Mouse (Mus musculus) NIH3T3 (cell line): ENCODE results near the gene Magi1.

Experiments used
- DNase-seq: peaks from one replicate; pipeline ENCODE4 v3.0.0-alpha.2; 2012; ENCODE audit warnings: low read depth

The Magi1 gene

GRCm38 (mm10) chr6:94256982-94257830 lies 26.5 kb downstream of the Magi1 start:
- DNase-seq: peak; percentile 5

GRCm38 (mm10) chr6:94253943-94254342 lies 29.8 kb downstream of the Magi1 start:
- DNase-seq: no peak

- no peak for DNase-seq
These were observed 32.3 kb downstream of the Magi1 start for GRCm38 (mm10) chr6:94251358-94251945.

- no peak for DNase-seq
These were observed 34.4 kb downstream of the Magi1 start for GRCm38 (mm10) chr6:94249286-94249790.

- DNase-seq: peak; percentile 75
These were observed 42.5 kb downstream of the Magi1 start for GRCm38 (mm10) chr6:94241251-94241650.

- no peak for DNase-seq
These were observed 45.1 kb downstream of the Magi1 start for GRCm38 (mm10) chr6:94238643-94239042.

- no peak for DNase-seq
These were observed 46.8 kb downstream of the Magi1 start for GRCm38 (mm10) chr6:94236899-94237298.

GRCm38 (mm10) chr6:94232243-94232785 lies 51.4 kb downstream of the Magi1 start:
- no peak for DNase-seq

- DNase-seq: no peak
These were observed 51.9 kb downstream of the Magi1 start for GRCm38 (mm10) chr6:94231831-94232230.

GRCm38 (mm10) chr6:94231367-94231766 lies 52.4 kb downstream of the Magi1 start:
- no peak for DNase-seq

GRCm38 (mm10) chr6:94230918-94231317 lies 52.8 kb downstream of the Magi1 start:
- DNase-seq: no peak

GRCm38 (mm10) chr6:94230129-94230528 lies 53.6 kb downstream of the Magi1 start:
- DNase-seq: no peak

GRCm38 (mm10) chr6:94226262-94226661 lies 57.5 kb downstream of the Magi1 start:
- DNase-seq: peak; percentile 43

- DNase-seq: peak; percentile 83
These were observed 57.9 kb downstream of the Magi1 start for GRCm38 (mm10) chr6:94225832-94226231.

GRCm38 (mm10) chr6:94225091-94225490 lies 58.6 kb downstream of the Magi1 start:
- DNase-seq: peak; percentile 93

GRCm38 (mm10) chr6:94222253-94222652 lies 61.5 kb downstream of the Magi1 start:
- DNase-seq: no peak

- no peak for DNase-seq
These were observed 62.0 kb downstream of the Magi1 start for GRCm38 (mm10) chr6:94221750-94222149.

GRCm38 (mm10) chr6:94218076-94218475 lies 65.6 kb downstream of the Magi1 start:
- DNase-seq: no peak

- DNase-seq: no peak
These were observed 67.9 kb downstream of the Magi1 start for GRCm38 (mm10) chr6:94215834-94216233.

- DNase-seq: peak; percentile 36
These were observed 68.7 kb downstream of the Magi1 start for GRCm38 (mm10) chr6:94214895-94215538.

GRCm38 (mm10) chr6:94205926-94206325 lies 77.8 kb downstream of the Magi1 start:
- no peak for DNase-seq

- DNase-seq: no peak
These were observed 80.0 kb downstream of the Magi1 start for GRCm38 (mm10) chr6:94203642-94204145.
